Mouse (Mus musculus) hindbrain, embryonic 11.5 days (tissue): ENCODE results near the gene Pts. TPM values are rescaled to one million over a fixed set of nuclear protein-coding genes. Genes with fewer than 3 reads are reported as not detected.
A peak's percentile ranks its signal among the peaks of the same experiment; 100 is the strongest.

Experiments
- ATAC-seq: fragments of 200-750 bp; cut with Nextera tagmentation; 2 replicates; pipeline ENCODE4 v1.8.0; 2017; ENCODE audit warnings: mild to moderate bottlenecking, moderate TSS enrichment, moderate library complexity; ENCODE audit not compliant: low FRiP score
- DNase-seq: peaks from one replicate; pipeline ENCODE4 v3.0.0-alpha.2; 2015; ENCODE audit warnings: low spot score
- H3K27ac ChIP-seq: fragments of 300-500 bp; sonication (generic); 2 replicates; pipeline ENCODE4 v1.5.1; 2014; ENCODE audit warnings: mild to moderate bottlenecking, low read depth, low read length
- H3K27me3 ChIP-seq: fragments of 300-500 bp; sonication (generic); 2 replicates; pipeline ENCODE4 v1.6.1; 2014; ENCODE audit warnings: mild to moderate bottlenecking, low read length, moderate library complexity, mixed read lengths; ENCODE audit not compliant: control insufficient read depth, insufficient read depth
- H3K36me3 ChIP-seq: fragments of 300-500 bp; sonication (generic); 2 replicates; pipeline ENCODE4 v1.6.1; 2014; ENCODE audit warnings: mild to moderate bottlenecking, low read length, moderate library complexity, mixed read lengths; ENCODE audit not compliant: control insufficient read depth, insufficient read depth
- H3K4me1 ChIP-seq: fragments of 300-500 bp; sonication (generic); replicated peaks from 2 replicates; pipeline ENCODE4 v1.6.1; 2014; ENCODE audit warnings: low read length, mixed read lengths; ENCODE audit not compliant: control insufficient read depth, insufficient read depth
- H3K4me2 ChIP-seq: fragments of 300-500 bp; sonication (generic); replicated peaks from 2 replicates; pipeline ENCODE4 v1.6.1; 2014; ENCODE audit warnings: mild to moderate bottlenecking, low read depth, low read length
- H3K4me3 ChIP-seq: fragments of 300-500 bp; sonication (generic); 2 replicates; pipeline ENCODE4 v1.5.1; 2014; ENCODE audit warnings: low read depth, low read length
- H3K9ac ChIP-seq: fragments of 300-500 bp; sonication (generic); 2 replicates; pipeline ENCODE4 v1.6.1; 2014; ENCODE audit warnings: low read depth, low read length
- H3K9me3 ChIP-seq: fragments of 300-500 bp; sonication (generic); 2 replicates; pipeline ENCODE4 v1.6.1; 2016; ENCODE audit warnings: low read length; ENCODE audit not compliant: control insufficient read depth
- WGBS: fragments of 180-500 bp; shearing (Covaris S2); extraction: QIAGEN DNeasy Blood & Tissue Kit; methylation state at CpG from one replicate; pipeline ENCODE4 v1.1.7; 2014; 5-methylcytosine and 5-hydroxymethylcytosine counted together
- polyA plus RNA-seq: library from polyadenylated mRNA; unstranded; fragments of >200 nt; fragmentation: Nextera tagmentation; extraction: Ambion mirVana; gene quantifications from 2 replicates; pipeline ENCODE4 v1.2.1, GENCODE M21; 2014

Gene Pts
- polyA plus RNA-seq, 1 experiment from 2014 or later, result 98.2 TPM

DNA sequence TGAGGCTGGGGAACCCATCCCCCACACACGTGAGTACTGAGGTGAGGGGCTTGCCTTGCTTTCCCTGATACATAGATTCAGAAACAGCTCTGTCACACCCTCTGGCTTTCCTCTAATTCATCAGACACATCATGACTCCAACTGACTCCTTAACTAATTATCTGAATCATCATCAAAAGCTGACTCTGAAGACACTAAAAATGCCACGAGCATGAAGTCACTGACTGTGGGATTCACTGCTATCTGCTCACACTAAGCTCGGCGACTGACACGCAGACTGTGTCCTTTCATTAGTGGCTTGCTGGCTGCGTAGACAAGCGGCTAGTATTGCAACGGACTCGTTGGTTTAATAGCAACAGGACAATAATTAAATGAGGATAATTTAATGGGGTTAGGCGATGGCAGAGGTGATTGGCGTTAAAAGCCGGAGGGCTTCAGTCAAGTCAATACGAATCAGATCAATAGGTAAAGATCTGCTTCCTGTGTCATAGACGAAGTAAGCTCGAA lies 28.0 kb downstream of the Pts start:
- no peaks in the 10 kb centered on the region for H3K27me3 ChIP-seq
- WGBS, result 86% methylated on average over 15 of the region's 15 CpGs
- H3K9ac ChIP-seq, result no peak overlapping the region
- H3K4me1 ChIP-seq, result no peaks in the 10 kb centered on the region
- DNase-seq, result no peak
- peak overlapping the region; percentile 24 for H3K4me2 ChIP-seq
- no peaks in the 10 kb centered on the region for H3K9me3 ChIP-seq
- no peaks in the 10 kb centered on the region for H3K36me3 ChIP-seq
- no peak for ATAC-seq
- no peak overlapping the region for H3K27ac ChIP-seq
- peak overlapping the region; percentile 16; the same call in 1 of the 2 replicates for H3K4me3 ChIP-seq

DNA sequence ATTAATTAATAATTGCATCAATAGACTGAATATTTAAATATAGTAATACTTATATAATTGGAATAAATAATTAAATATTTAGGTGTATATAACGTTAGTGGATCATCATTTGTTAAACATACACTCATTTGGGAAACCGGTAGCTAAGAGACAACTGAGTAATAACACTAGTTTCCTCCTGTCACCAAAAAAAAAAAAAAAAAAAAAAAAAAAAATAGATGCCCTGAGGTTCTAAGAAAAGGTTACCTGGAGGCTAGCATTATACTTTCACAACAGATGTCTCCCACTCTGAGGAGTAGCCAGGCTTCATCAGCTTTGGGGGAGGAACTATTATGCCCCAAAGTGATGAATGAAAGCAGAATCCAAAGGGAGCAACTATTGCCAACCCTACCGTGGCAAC lies 28.7 kb downstream of the Pts start:
- H3K4me1 ChIP-seq, result no peaks in the 10 kb centered on the region
- no peak overlapping the region for H3K27ac ChIP-seq
- H3K9ac ChIP-seq, result no peak overlapping the region
- no peak overlapping the region for H3K4me2 ChIP-seq
- DNase-seq, result no peak
- no peaks in the 10 kb centered on the region for H3K27me3 ChIP-seq
- no peaks in the 10 kb centered on the region for H3K36me3 ChIP-seq
- no peak overlapping the region for H3K4me3 ChIP-seq
- 91% methylated on average over 3 of the region's 3 CpGs for WGBS
- no peaks in the 10 kb centered on the region for H3K9me3 ChIP-seq
- ATAC-seq, result no peak

DNA sequence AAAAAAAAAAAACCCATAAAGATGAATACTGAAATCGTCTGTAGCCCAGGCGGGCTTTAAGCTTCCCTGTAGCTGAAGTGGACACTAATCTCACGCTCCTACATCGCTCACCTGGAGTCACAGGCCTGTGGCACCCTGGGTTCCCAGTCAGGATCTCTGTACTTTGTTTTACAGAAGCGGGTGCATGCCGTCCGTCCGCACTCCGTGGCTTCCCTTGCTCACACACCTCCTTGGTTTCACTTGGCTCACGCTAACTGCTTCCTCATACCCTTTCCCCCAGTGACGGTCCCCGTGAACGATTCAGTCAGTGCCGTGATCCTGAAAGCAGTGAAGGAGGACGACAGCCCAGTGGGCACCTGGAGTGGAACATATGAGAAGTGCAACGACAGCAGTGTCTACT lies 29.7 kb downstream of the Pts start:
- Histone ChIP-seq H3K4me1 (no peaks in the 10 kb centered on the region), H3K9ac (no peak overlapping the region), H3K27me3 (no peaks in the 10 kb centered on the region), H3K9me3 (no peaks in the 10 kb centered on the region), H3K4me3 (no peak overlapping the region), H3K27ac (no peak overlapping the region), H3K4me2 (no peak overlapping the region), H3K36me3 (no peaks in the 10 kb centered on the region)
- no peak for DNase-seq
- 89% methylated on average over 16 of the region's 16 CpGs for WGBS
- ATAC-seq, result no peak

DNA sequence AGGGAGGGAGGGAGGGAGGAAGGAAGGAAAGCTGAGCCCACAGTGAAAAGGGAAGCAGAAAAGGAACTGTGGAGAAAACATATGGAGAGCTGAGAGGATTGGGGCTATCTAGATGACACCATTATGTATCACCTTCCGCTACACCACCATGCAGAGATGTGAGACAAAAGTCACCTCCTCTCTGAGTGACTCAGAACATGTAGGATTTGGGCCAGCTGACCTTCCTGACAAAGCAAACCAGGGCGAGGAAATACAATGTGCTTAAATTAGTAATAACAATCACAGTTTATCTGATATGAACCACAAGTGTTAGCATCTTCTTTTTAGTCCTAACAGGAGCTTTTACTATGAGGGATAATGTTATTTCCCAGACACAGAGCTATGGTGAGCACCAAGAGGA lies 31.0 kb downstream of the Pts start:
- no peaks in the 10 kb centered on the region for H3K4me1 ChIP-seq
- H3K27me3 ChIP-seq, result no peaks in the 10 kb centered on the region
- no peak overlapping the region for H3K9ac ChIP-seq
- no peak overlapping the region for H3K27ac ChIP-seq
- H3K4me3 ChIP-seq, result no peak overlapping the region
- no peaks in the 10 kb centered on the region for H3K9me3 ChIP-seq
- ATAC-seq (no peak), DNase-seq (no peak)
- H3K36me3 ChIP-seq, result no peaks in the 10 kb centered on the region
- H3K4me2 ChIP-seq, result no peak overlapping the region
- WGBS, result 91% methylated on average over 2 of the region's 2 CpGs

GRCm38 (mm10) chr9:50497076-50497475 lies 31.4 kb downstream of the Pts start:
- H3K4me1 ChIP-seq, result no peaks in the 10 kb centered on the region
- DNase-seq (no peak), ATAC-seq (no peak)
- H3K9me3 ChIP-seq, result no peaks in the 10 kb centered on the region
- no peaks in the 10 kb centered on the region for H3K36me3 ChIP-seq
- H3K9ac ChIP-seq, result no peak overlapping the region
- H3K4me3 ChIP-seq, result no peak overlapping the region
- 74% methylated on average over 6 of the region's 6 CpGs for WGBS
- H3K4me2 ChIP-seq, result no peak overlapping the region
- no peaks in the 10 kb centered on the region for H3K27me3 ChIP-seq
- H3K27ac ChIP-seq, result no peak overlapping the region

DNA sequence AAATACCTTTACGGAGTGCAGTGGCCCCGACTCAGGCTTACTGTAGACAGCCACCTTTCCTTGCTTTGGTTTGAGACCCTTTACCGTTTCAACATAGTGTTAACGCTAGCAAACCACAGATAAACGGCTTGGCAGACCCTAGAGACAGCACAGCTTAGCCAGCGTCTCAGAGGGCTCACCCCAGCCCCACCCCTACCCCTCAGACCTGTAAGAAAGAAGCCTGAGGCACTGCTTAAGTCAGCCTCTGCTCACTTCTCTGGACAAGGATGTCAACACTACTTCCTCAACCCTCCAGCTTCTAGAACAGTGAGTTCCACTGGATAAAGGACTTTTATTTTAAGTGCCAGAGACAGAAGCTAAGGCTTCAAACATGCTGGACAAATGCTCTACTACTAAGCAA lies 32.0 kb downstream of the Pts start:
- WGBS, result 23% methylated on average over 6 of the region's 6 CpGs
- no peak for ATAC-seq
- Histone ChIP-seq H3K27me3 (no peaks in the 10 kb centered on the region), H3K4me1 (no peaks in the 10 kb centered on the region), H3K4me2 (no peak overlapping the region), H3K36me3 (no peaks in the 10 kb centered on the region), H3K4me3 (no peak overlapping the region), H3K27ac (no peak overlapping the region), H3K9ac (no peak overlapping the region), H3K9me3 (no peaks in the 10 kb centered on the region)
- DNase-seq, result no peak

- DNase-seq, result no peak
These were observed 32.4 kb downstream of the Pts start for GRCm38 (mm10) chr9:50496151-50496505.

GRCm38 (mm10) chr9:50495405-50496150 lies 32.9 kb downstream of the Pts start:
- ATAC-seq (no peak), DNase-seq (no peak)
- H3K4me1 ChIP-seq, result no peaks in the 10 kb centered on the region
- H3K27ac ChIP-seq, result no peak overlapping the region
- no peaks in the 10 kb centered on the region for H3K27me3 ChIP-seq
- 65% methylated on average over 10 of the region's 10 CpGs for WGBS
- no peaks in the 10 kb centered on the region for H3K9me3 ChIP-seq
- no peak overlapping the region for H3K4me3 ChIP-seq
- no peak overlapping the region for H3K9ac ChIP-seq
- H3K36me3 ChIP-seq, result no peaks in the 10 kb centered on the region
- no peak overlapping the region for H3K4me2 ChIP-seq

More at GRCm38 (mm10) chr9:50496151-50496505, 32.4 kb downstream of the Pts start:
- Histone ChIP-seq H3K4me2 (no peak overlapping the region), H3K9me3 (no peaks in the 10 kb centered on the region), H3K4me1 (no peaks in the 10 kb centered on the region), H3K27me3 (no peaks in the 10 kb centered on the region), H3K4me3 (no peak overlapping the region), H3K9ac (no peak overlapping the region), H3K36me3 (no peaks in the 10 kb centered on the region), H3K27ac (no peak overlapping the region)
- WGBS, result 30% methylated on average over 6 of the region's 6 CpGs
- ATAC-seq, result no peak

- no peak within 1 kb of the TSS for H3K9ac ChIP-seq
- 88% methylated on average over 6 of the region's 6 CpGs for WGBS
- no peak within 1 kb of the TSS for H3K4me3 ChIP-seq
- no peaks in the 10 kb centered on the region for H3K4me1 ChIP-seq
- H3K9me3 ChIP-seq, result no peaks in the 10 kb centered on the region
- H3K36me3 ChIP-seq, result no peaks in the 10 kb centered on the region
- H3K27ac ChIP-seq, result no peak within 1 kb of the TSS
- no peak within 1 kb of the TSS for H3K4me2 ChIP-seq
- no peaks in the 10 kb centered on the region for H3K27me3 ChIP-seq
- no peak for DNase-seq
- no peak for ATAC-seq
These were observed 34.2 kb downstream of the Pts start, which contains the start of gene Plet1 for GRCm38 (mm10) chr9:50494311-50494710. Gene Plet1 (plus strand): TSS chr9:50494525.
